Mouse (Mus musculus) ES-E14 (cell line): Measurements from ENCODE around the gene Rad1.
A peak's percentile ranks its signal among the peaks of the same experiment; 100 is the strongest.

Source experiments
- CHD2 ChIP-seq: IDR thresholded peaks from 2 replicates; pipeline ENCODE4 v1.6.1; 2014; ENCODE audit warnings: mild to moderate bottlenecking, low read depth, low read length, inconsistent platforms
- HCFC1 ChIP-seq: IDR thresholded peaks from 2 replicates; pipeline ENCODE4 v1.6.1; 2012; ENCODE audit warnings: low read length, inconsistent platforms, borderline replicate concordance; ENCODE audit not compliant: insufficient read depth
- ZC3H11A ChIP-seq: IDR thresholded peaks from 2 replicates; pipeline ENCODE4 v1.6.1; 2012; ENCODE audit warnings: low read depth, mild to moderate bottlenecking, inconsistent platforms, low read length, borderline replicate concordance

- no peak for TF ChIP-seq CHD2
- peak; percentile 76; the same call in 1 of the 2 replicates for TF ChIP-seq HCFC1
- TF ChIP-seq ZC3H11A = no peak
These were observed at the start of gene Rad1, which contains the start of gene Brix1 for GRCm38 (mm10) chr15:10485484-10486364.
